Mouse (Mus musculus) 3T3-L1 (cell line): ENCODE data around the gene Cd69.

Experiments
- DNase-seq: peaks from one replicate; pipeline ENCODE4 v3.0.0-alpha.2; 2015; ENCODE audit warnings: low read depth, low spot score

Cd69 gene

GRCm38 (mm10) chr6:129275220-129275619, at the start of gene Cd69:
TSS of gene Cd69 (minus strand) at chr6:129275436.
- no peak for DNase-seq

- no peak for DNase-seq
Observed at GRCm38 (mm10) chr6:129319331-129319730, 44.1 kb upstream of the Cd69 start.

GRCm38 (mm10) chr6:129318395-129318794, 43.2 kb upstream of the Cd69 start:
- DNase-seq: no peak

GRCm38 (mm10) chr6:129316463-129316862, 41.2 kb upstream of the Cd69 start:
- no peak for DNase-seq

GRCm38 (mm10) chr6:129315698-129316097, 40.5 kb upstream of the Cd69 start:
- no peak for DNase-seq

GRCm38 (mm10) chr6:129314655-129315168, 39.5 kb upstream of the Cd69 start:
- DNase-seq: no peak

- DNase-seq: no peak
Observed at GRCm38 (mm10) chr6:129312499-129312898, 37.3 kb upstream of the Cd69 start.

- no peak for DNase-seq
Observed at GRCm38 (mm10) chr6:129304180-129304579, 28.9 kb upstream of the Cd69 start.

- DNase-seq: no peak
Observed at GRCm38 (mm10) chr6:129288708-129289107, 13.5 kb upstream of the Cd69 start.

GRCm38 (mm10) chr6:129284384-129285104, 9.3 kb upstream of the Cd69 start:
- peak; percentile 12 for DNase-seq

GRCm38 (mm10) chr6:129283271-129283670, 8.0 kb upstream of the Cd69 start:
- no peak for DNase-seq

GRCm38 (mm10) chr6:129276483-129276882, 1.2 kb upstream of the Cd69 start:
- DNase-seq: no peak

- no peak for DNase-seq
Observed at GRCm38 (mm10) chr6:129275624-129276203, 478 bp upstream of the Cd69 start.

- DNase-seq: no peak
Observed at GRCm38 (mm10) chr6:129274476-129274875, 760 bp downstream of the Cd69 start.

- DNase-seq: no peak
Observed at GRCm38 (mm10) chr6:129273662-129274061, 1.6 kb downstream of the Cd69 start.

GRCm38 (mm10) chr6:129266438-129267022, 8.7 kb downstream of the Cd69 start:
- DNase-seq: no peak

GRCm38 (mm10) chr6:129265821-129266220, 9.4 kb downstream of the Cd69 start:
- DNase-seq: no peak

GRCm38 (mm10) chr6:129260940-129261339, 14.3 kb downstream of the Cd69 start:
- DNase-seq: no peak

GRCm38 (mm10) chr6:129260034-129260433, 15.2 kb downstream of the Cd69 start:
- DNase-seq: peak; percentile 35

GRCm38 (mm10) chr6:129256018-129256417, 19.2 kb downstream of the Cd69 start:
- peak; percentile 78 for DNase-seq

GRCm38 (mm10) chr6:129254949-129255602, 20.2 kb downstream of the Cd69 start:
- DNase-seq: peak; percentile 82

- DNase-seq: no peak
Observed at GRCm38 (mm10) chr6:129254314-129254713, 20.9 kb downstream of the Cd69 start.
